Mouse (Mus musculus): ENCODE results near the gene St5.

The St5 gene

GRCm38 (mm10) chr7:109703190-109704015, at the start of gene St5, which contains the start of gene Akip1:
TSS of gene St5 (minus strand) at chr7:109703605.
TSS of gene Akip1 (plus strand) at chr7:109703690.
- DNase-seq = peak; percentile 96 to 99

- DNase-seq = peak; percentile 82 to 91
Observed at GRCm38 (mm10) chr7:109752008-109752925, 48.9 kb upstream of the St5 start, which contains the start of gene Tmem9b. TSS of gene Tmem9b (minus strand) at chr7:109752875.

DNA sequence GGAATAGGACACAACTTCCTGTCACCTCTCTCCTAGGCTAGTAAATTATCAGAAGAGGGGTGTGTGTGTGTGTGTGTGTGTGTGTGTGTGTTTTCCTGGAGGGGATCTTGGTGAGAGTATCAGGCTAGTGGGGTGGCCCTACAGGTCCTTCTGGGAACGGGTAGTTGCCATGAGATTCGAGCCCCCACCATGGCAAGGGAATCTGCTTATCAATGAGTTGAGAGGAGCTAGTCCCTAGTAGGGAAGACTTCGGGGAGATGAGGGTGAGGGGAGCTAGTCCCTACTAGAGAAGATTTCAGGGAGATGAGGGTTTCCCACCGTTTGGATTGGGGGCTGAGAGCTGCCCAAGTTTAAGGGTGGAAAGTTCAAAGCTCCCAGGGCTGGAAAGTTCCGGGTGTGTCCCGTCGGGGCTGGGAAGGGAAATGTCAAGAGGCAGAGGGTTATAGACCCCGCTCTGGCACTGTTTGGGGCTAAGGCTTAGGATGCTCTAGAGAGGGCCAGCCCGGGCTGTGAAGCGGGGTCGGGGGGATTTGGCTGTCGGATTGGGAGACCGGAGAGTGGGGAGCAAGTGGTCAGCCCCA, 48.1 kb upstream of the St5 start:
- peak in 1 of 2 experiments; percentile 36 for DNase-seq

GRCm38 (mm10) chr7:109747747-109748146, 44.3 kb upstream of the St5 start:
- peak in 1 of 2 experiments; percentile 31 for DNase-seq

GRCm38 (mm10) chr7:109741703-109742102, 38.3 kb upstream of the St5 start:
- DNase-seq = no peak

- no peak for DNase-seq
Observed at GRCm38 (mm10) chr7:109741060-109741459, 37.7 kb upstream of the St5 start.

DNA sequence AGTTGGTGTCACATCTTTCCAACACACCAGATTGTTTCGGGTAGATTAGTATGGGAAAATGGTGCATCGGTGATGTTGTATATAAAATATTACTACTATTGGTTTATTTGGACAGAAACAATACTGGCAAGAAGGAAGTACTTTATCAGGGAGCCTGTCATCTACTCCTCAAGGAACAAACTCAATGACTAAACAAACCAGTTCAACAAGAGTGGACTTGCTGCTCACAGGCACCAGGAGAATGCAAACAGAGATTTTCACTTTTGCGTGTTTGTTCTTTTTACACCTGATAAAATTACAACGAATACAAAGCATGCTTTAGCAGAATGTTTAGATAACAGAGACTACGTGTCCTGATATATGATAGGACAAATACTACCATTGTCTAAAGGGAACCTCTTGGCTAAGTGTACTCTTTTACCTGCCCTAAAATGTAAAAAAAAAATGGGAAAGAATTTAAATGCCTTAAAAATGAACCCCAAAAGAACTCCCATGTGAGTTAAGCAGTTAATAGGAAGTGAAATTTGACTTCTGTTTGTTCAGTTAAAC, 36.5 kb upstream of the St5 start:
- no peak for DNase-seq

DNA sequence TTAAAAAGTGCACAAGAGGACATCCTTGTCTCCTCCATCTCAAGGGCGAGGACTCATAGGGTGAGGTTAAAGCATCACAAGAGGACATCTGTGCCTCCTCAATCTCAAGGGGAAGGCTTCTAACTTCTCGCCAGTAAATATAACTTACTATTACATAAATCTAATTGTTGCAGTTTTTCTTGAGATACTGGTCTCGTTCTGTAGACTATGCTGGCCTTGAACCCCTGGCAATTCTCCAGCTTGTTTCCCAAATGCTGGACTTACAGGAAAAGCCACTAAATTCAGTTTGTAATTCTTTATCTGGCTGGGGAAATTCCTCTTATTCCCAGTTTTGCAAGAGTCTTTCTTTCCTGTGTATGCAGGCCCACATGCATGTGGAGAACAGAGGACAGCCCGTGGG, 31.4 kb upstream of the St5 start:
- peak; percentile 53 for DNase-seq

- no peak for DNase-seq
Observed at GRCm38 (mm10) chr7:109731626-109732025, 28.2 kb upstream of the St5 start, which contains the start of gene Ascl3. TSS of gene Ascl3 (minus strand) at chr7:109731726.

GRCm38 (mm10) chr7:109723697-109724096, 20.3 kb upstream of the St5 start, which contains the start of gene BC051019:
TSS of gene BC051019 (minus strand) at chr7:109723850.
- DNase-seq = no peak

DNA sequence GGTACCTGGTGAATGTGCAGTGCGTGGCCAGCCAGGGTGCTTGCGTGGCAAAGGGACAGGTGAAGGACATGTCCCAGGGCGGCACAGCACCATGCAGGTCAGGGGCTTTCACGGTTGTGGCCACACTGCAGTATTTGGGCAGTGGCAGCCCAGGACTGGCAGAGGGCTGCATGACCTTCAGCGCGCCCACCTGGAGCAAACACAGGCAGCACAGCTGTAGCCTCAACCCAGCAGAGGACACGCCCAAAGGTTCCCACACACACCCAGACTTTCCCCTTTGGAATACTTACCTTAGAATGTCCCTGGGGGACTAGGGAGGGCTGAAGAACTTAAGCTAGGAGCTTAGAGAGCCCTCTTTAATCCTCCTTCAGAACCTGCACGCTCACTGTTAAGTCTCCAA, 19.7 kb upstream of the St5 start:
- no peak for DNase-seq

GRCm38 (mm10) chr7:109722618-109723017, 19.2 kb upstream of the St5 start:
- peak in 1 of 2 experiments; percentile 29 for DNase-seq

GRCm38 (mm10) chr7:109719286-109719685, 15.9 kb upstream of the St5 start:
- peak; percentile 37 to 58 for DNase-seq

DNA sequence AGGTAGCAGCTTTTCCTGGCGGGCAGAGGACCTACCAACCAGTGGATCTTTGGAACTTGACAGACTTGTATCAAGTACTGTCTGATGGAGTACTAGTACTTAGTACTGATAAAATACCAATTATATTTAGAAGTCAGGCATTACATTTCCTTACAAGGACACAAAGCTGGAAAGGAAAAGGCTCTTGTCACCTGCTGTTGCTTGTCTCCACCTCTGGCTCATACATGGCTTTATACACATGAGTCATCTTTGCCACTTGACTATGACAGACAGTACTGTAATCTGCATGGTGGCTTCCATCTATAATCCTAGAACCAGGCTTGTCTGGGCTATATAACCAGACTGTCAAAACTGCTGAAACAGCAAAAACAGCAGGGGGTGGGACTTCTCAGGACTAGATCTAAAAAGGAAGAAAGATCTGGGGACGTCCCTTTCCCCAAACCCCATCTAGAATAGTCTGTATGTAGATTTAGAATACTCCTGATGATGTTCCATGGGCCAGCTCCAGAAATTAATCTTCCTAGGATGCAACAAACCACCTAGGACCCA, 10.1 kb upstream of the St5 start:
- DNase-seq = no peak

GRCm38 (mm10) chr7:109712198-109712597, 8.8 kb upstream of the St5 start:
- DNase-seq = no peak

DNA sequence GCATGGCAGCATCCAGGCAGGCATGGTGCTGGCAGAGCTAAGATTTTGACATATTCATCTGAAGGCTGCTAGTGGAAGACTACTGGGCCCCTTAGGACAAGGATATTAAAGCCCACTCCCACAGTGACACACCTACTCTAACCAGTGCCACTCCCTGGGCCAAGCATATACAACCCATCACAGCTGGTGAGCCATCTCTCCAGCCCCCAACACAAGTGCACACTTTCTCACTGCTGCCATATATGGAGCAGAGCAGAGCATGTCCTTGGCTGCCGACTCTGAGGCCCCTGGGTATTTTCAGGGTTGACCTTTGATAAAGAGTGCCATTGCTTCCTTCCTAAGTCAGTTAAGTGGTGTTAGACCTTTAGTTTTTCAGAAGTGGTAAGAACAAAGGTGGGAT, 6.7 kb upstream of the St5 start:
- no peak for DNase-seq

DNA sequence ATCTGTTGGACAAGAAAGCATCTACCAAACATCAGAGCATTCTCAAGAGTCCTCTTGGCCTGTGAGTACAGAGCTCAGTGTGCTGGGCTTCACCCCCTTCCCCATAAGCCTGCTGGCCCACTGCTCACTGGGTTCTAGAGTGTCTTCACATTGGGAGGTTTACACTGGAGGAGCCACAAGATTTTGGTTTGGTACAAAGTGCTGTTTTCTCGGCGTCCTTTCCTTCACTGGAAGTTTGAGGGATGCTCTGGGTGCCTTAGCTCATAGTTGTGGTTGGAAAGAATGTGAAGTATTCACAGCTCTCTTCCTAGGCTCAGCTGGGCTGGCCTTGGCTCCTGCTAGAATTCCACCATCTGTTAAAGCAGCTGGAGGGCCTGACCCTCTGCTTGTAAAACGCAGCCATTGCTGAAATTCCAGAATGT, 5.6 kb upstream of the St5 start:
- peak; percentile 46 to 62 for DNase-seq

GRCm38 (mm10) chr7:109707023-109707785, 3.8 kb upstream of the St5 start:
- peak; percentile 62 to 77 for DNase-seq

- peak in 1 of 2 experiments; percentile 22 for DNase-seq
Observed at GRCm38 (mm10) chr7:109704461-109704860, 1.1 kb upstream of the St5 start.

DNA sequence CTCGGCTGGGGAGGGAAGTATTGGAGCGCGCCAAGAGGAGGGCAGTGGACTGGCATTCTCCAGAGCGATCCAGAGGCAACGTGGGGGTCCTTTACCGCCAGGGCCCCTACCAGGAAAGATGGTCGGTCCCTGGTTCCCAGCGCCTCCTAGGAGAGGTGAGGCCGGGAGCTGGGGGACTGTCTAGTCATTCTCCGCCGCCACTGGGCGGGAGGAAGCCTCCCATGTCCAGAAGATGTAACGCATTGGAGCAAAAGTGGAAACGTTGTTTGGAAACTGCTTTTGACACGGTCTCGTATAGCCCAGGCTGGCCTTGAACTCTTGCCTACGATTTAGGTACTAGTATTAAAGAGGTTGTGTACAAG, 592 bp upstream of the St5 start:
- peak in 1 of 2 experiments; percentile 14 for DNase-seq

- DNase-seq = no peak
Observed at GRCm38 (mm10) chr7:109702721-109703120, 684 bp downstream of the St5 start.

Measured in kidney, postnatal 36 days (tissue).